Comparison of ENCODE assay signal across 9 mouse cellular contexts in genomic region chr8:110201806-110202205, GRCm38 (mm10). TPM values are rescaled to one million over a fixed set of nuclear protein-coding genes. Genes with fewer than 3 reads are reported as not detected.
DNase-seq lines count a peak whose midpoint lies in the region; TF ChIP-seq lines count a peak whose summit lies in the region.
"Had no signal": no experiment of that assay in that cellular context is flagged by ENCODE, and none has a peak within 500 bp of the region (broad histone marks: within the 10 kb centered on the region; RNA-seq: fewer than 3 reads in every experiment).

No protein-coding gene starts in this region.

- peak; percentile 93 for TF ChIP-seq CTCF in ES-Bruce4 (IDR thresholded peaks at IDR 0.05; ENCODE audit: low read depth, low read length)

- no peaks in the 10 kb centered on the region for H3K36me3 ChIP-seq in ES-Bruce4 (ENCODE audit: control insufficient read depth, insufficient read depth, low read length, poor library complexity, severe bottlenecking)
- H3K36me3 ChIP-seq in limb, embryonic 10.5 days: no peaks in the 10 kb centered on the region

- no peaks in the 10 kb centered on the region for H3K4me1 ChIP-seq in ES-Bruce4 (ENCODE audit: control insufficient read depth, insufficient read depth, low read length)
- H3K4me1 ChIP-seq in limb, embryonic 10.5 days: no peaks in the 10 kb centered on the region

- peak; percentile 70 to 73 for DNase-seq in cerebellum, postnatal 10 days
- no peak for DNase-seq in cerebellum, adult 11-12 months
- peak; percentile 40 to 54 for DNase-seq in layer of hippocampus, postnatal 10 days (ENCODE audit: low spot score in 2 of 2)
- no peak for DNase-seq in layer of hippocampus, postnatal 36 days
- DNase-seq in limb, embryonic 10.5 days (ENCODE audit: low spot score): peak; percentile 70
- DNase-seq in frontal cortex, postnatal 14 days (ENCODE audit: low spot score in 2 of 2): no peak
- no peak for DNase-seq in right cerebral cortex, postnatal 25 days

- no peak overlapping the region for H3K4me3 ChIP-seq in ES-Bruce4 (ENCODE audit: low read depth, low read length)
- no peak overlapping the region for H3K4me3 ChIP-seq in limb, embryonic 10.5 days

- H3K9me3 ChIP-seq in ES-Bruce4 (replicated peaks; ENCODE audit: control insufficient read depth, insufficient read depth, low read length, poor library complexity, severe bottlenecking): no peaks in the 10 kb centered on the region
- H3K9me3 ChIP-seq in limb, embryonic 10.5 days (replicated peaks): no peaks in the 10 kb centered on the region

- H3K9ac ChIP-seq in ES-Bruce4 (ENCODE audit: low read depth, poor library complexity, severe bottlenecking): no peak overlapping the region

- no peak for TF ChIP-seq EP300 in ES-Bruce4 (IDR thresholded peaks at IDR 0.05; ENCODE audit: insufficient read depth, low read depth, low read length)

- no peak overlapping the region for H3K27ac ChIP-seq in ES-Bruce4 (ENCODE audit: insufficient read depth, low read length)
- H3K27ac ChIP-seq in limb, embryonic 10.5 days: no peak overlapping the region

- TF ChIP-seq POLR2A in ES-Bruce4 (IDR thresholded peaks at IDR 0.05; ENCODE audit: insufficient read depth, low read length): no peak

- WGBS in limb, embryonic 10.5 days: 35% methylated on average over 11 of the region's 11 CpGs

- H3K27me3 ChIP-seq in ES-Bruce4 (ENCODE audit: control insufficient read depth, insufficient read depth, low read length, poor library complexity, severe bottlenecking): no peaks in the 10 kb centered on the region
- H3K27me3 ChIP-seq in limb, embryonic 10.5 days (ENCODE audit: low read depth, poor library complexity, severe bottlenecking): no peaks in the 10 kb centered on the region

RNA-seq across cellular contexts. Expression of gene Cmtr2, which starts 13.7 kb away (rescaled TPM):
- total RNA-seq in layer of hippocampus, postnatal 10 days (2021): 1 to 10 TPM; 6.1 to 6.7 TPM
- total RNA-seq in layer of hippocampus, postnatal 36 days (2021): 1 to 10 TPM; 5.3 to 6.8 TPM
- 6.1 and 7.7 TPM in 2 replicates for polyA plus RNA-seq in ES-Bruce4 (2011; ENCODE audit: insufficient read depth, insufficient read length, low read depth, missing spikeins)
- 10.0 and 10.6 TPM in 2 replicates for polyA plus RNA-seq in limb, embryonic 10.5 days (2016; fragmentation: Nextera tagmentation; extraction: Ambion mirVana)

RNA-seq across cellular contexts. Expression of gene Calb2, which starts 33.8 kb away (rescaled TPM):
- 100 to 1,000 TPM; 106 to 116 TPM for total RNA-seq in layer of hippocampus, postnatal 10 days (2021)
- 10 to 100 TPM; 44.3 to 51.0 TPM for total RNA-seq in layer of hippocampus, postnatal 36 days (2021)
- polyA plus RNA-seq in ES-Bruce4 (2011; ENCODE audit: insufficient read depth, insufficient read length, low read depth, missing spikeins): 0.62 and 0.84 TPM in 2 replicates
- 2.9 and 10.2 TPM in 2 replicates for polyA plus RNA-seq in limb, embryonic 10.5 days (2016; fragmentation: Nextera tagmentation; extraction: Ambion mirVana)
- polyA plus RNA-seq: inflammation-experienced regulatory T-cells, adult 6 months had no signal

Comparison
In these comparisons a context has a peak if more than half of its experiments do, and no peak if none do; other contexts are left out.
1. DNase-seq: peak in cerebellum, postnatal 10 days (2 of 2), layer of hippocampus, postnatal 10 days (2 of 2) and limb, embryonic 10.5 days (single experiment); none in cerebellum, adult 11-12 months (single experiment), layer of hippocampus, postnatal 36 days (0 of 2), frontal cortex, postnatal 14 days (0 of 2) and right cerebral cortex, postnatal 25 days (single experiment).